Mouse (Mus musculus) heart, embryonic 12.5 days (tissue): ENCODE data around the gene Tlnrd1. TPM values are rescaled to one million over a fixed set of nuclear protein-coding genes. Genes with fewer than 3 reads are reported as not detected.

Source experiments
- ATAC-seq: fragments of 200-750 bp; cut with Nextera tagmentation; 2 replicates; pipeline ENCODE4 v1.8.0; 2017; ENCODE audit warnings: moderate TSS enrichment, moderate library complexity; ENCODE audit not compliant: insufficient number of reproducible peaks, low FRiP score
- H3K27ac ChIP-seq: fragments of 300-500 bp; sonication (generic); 2 replicates; pipeline ENCODE4 v1.5.1; 2016; ENCODE audit warnings: mild to moderate bottlenecking, moderate library complexity; ENCODE audit not compliant: poor library complexity, severe bottlenecking
- H3K27me3 ChIP-seq: fragments of 300-500 bp; sonication (generic); replicated peaks from 2 replicates; pipeline ENCODE4 v1.6.1; 2016; ENCODE audit warnings: mild to moderate bottlenecking, moderate library complexity
- H3K36me3 ChIP-seq: fragments of 300-500 bp; sonication (generic); 2 replicates; pipeline ENCODE4 v1.6.1; 2016; ENCODE audit warnings: mild to moderate bottlenecking, moderate library complexity
- H3K4me1 ChIP-seq: fragments of 300-500 bp; sonication (generic); replicated peaks from 2 replicates; pipeline ENCODE4 v1.6.1; 2016; ENCODE audit warnings: mild to moderate bottlenecking
- H3K4me2 ChIP-seq: fragments of 300-500 bp; sonication (generic); 2 replicates; pipeline ENCODE4 v1.6.1; 2016; ENCODE audit warnings: mild to moderate bottlenecking, moderate library complexity
- H3K4me3 ChIP-seq: fragments of 300-500 bp; sonication (generic); 2 replicates; pipeline ENCODE4 v1.5.1; 2016; ENCODE audit warnings: mild to moderate bottlenecking
- H3K9ac ChIP-seq: fragments of 300-500 bp; sonication (generic); 2 replicates; pipeline ENCODE4 v1.6.1; 2016; ENCODE audit warnings: mild to moderate bottlenecking, moderate library complexity
- H3K9me3 ChIP-seq: fragments of 300-500 bp; sonication (generic); replicated peaks from 2 replicates; pipeline ENCODE4 v1.6.1; 2016; ENCODE audit warnings: mild to moderate bottlenecking, moderate library complexity
- WGBS: fragments of 180-500 bp; shearing (Covaris S2); methylation state at CpG from one replicate; pipeline ENCODE4 v1.1.7; 2016; 5-methylcytosine and 5-hydroxymethylcytosine counted together
- polyA plus RNA-seq: library from polyadenylated mRNA; unstranded; fragments of >200 nt; fragmentation: Nextera tagmentation; extraction: Ambion mirVana; gene quantifications from 2 replicates; pipeline ENCODE4 v1.2.1, GENCODE M21; 2016

The Tlnrd1 gene
- polyA plus RNA-seq, 1 experiment from 2014 or later: 21.2 TPM

DNA sequence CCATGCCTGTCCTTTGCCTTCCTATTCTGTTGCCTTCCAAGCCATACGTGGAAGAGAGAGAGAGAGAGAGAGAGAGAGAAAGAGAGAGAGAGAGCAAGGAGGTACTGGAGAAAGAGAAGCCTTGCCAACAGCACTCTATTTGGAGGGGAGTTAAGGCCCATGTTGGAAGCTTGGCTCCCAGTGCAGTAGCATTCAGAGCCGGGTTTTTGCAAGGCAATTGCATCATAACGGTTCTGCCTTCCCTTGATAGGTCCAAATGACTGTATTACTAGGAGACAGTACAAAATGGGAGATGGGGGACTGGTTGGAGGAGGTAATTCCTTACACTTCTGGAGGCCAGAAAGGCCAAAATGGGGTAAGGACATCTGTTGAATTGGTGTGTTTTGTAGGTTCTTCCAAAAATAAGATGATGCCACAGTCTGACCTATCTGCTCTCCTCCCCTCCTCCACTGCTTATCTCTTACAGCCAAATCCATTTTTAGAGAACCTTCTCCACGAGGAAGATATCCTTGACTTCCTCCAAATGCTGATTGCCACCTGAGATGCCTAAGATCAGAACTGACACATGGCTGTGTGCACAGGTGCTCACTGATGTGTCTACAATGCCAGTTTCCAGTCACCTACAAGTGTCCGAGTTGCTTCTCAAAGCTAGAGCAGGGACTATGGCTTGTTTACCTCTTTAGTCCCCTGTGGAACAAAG, 45.4 kb downstream of the Tlnrd1 start:
- no peaks in the 10 kb centered on the region for H3K27me3 ChIP-seq
- H3K9ac ChIP-seq: no peak overlapping the region
- no peaks in the 10 kb centered on the region for H3K9me3 ChIP-seq
- H3K36me3 ChIP-seq: no peaks in the 10 kb centered on the region
- H3K27ac ChIP-seq: no peak overlapping the region
- H3K4me2 ChIP-seq: no peak overlapping the region
- ATAC-seq: no peak
- 63% methylated on average over 5 of the region's 5 CpGs for WGBS
- H3K4me1 ChIP-seq: peaks cover 15% of the 10 kb centered on the region
- no peak overlapping the region for H3K4me3 ChIP-seq

Other genes with a start within 250 kb of the Tlnrd1 start
- 1.8 and 2.0 TPM in 2 replicates for gene Il16, start 138.6 kb downstream of the Tlnrd1 start, polyA plus RNA-seq
- gene Cfap161, start 89.4 kb downstream of the Tlnrd1 start, polyA plus RNA-seq: 4.6 and 5.6 TPM in 2 replicates
- 101 and 107 TPM in 2 replicates for gene Mesd, start 161 bp upstream of the Tlnrd1 start, polyA plus RNA-seq
- 1.0 and 1.1 TPM in 2 replicates for gene Cemip, start 202.2 kb upstream of the Tlnrd1 start, polyA plus RNA-seq